Mouse (Mus musculus) liver, embryonic 15.5 days (tissue): Measurements from ENCODE around the gene Actl7b. TPM values are rescaled to one million over a fixed set of nuclear protein-coding genes. Genes with fewer than 3 reads are reported as not detected.

Source experiments
- ATAC-seq: fragments of 200-750 bp; cut with Nextera tagmentation; 2 replicates; pipeline ENCODE4 v1.8.0; 2017; ENCODE audit warnings: moderate number of reproducible peaks, mild to moderate bottlenecking, moderate library complexity; ENCODE audit not compliant: insufficient read depth
- H3K27ac ChIP-seq: fragments of 300-500 bp; sonication (generic); replicated peaks from 2 replicates; pipeline ENCODE4 v1.5.1; 2015; ENCODE audit warnings: mild to moderate bottlenecking, inconsistent platforms
- H3K27me3 ChIP-seq: fragments of 300-500 bp; sonication (generic); 2 replicates; pipeline ENCODE4 v1.6.1; 2015; ENCODE audit warnings: mild to moderate bottlenecking, inconsistent platforms
- H3K36me3 ChIP-seq: fragments of 300-500 bp; sonication (generic); replicated peaks from 2 replicates; pipeline ENCODE4 v1.6.1; 2015; ENCODE audit warnings: moderate library complexity, mild to moderate bottlenecking, inconsistent platforms
- H3K4me1 ChIP-seq: fragments of 300-500 bp; sonication (generic); replicated peaks from 2 replicates; pipeline ENCODE4 v1.6.1; 2015; ENCODE audit warnings: inconsistent platforms
- H3K4me2 ChIP-seq: fragments of 300-500 bp; sonication (generic); 2 replicates; pipeline ENCODE4 v1.6.1; 2015; ENCODE audit warnings: moderate library complexity, mild to moderate bottlenecking, inconsistent platforms
- H3K4me3 ChIP-seq: fragments of 300-500 bp; sonication (generic); replicated peaks from 2 replicates; pipeline ENCODE4 v1.5.1; 2015; ENCODE audit warnings: mild to moderate bottlenecking, inconsistent platforms
- H3K9ac ChIP-seq: fragments of 300-500 bp; sonication (generic); 2 replicates; pipeline ENCODE4 v1.6.1; 2015; ENCODE audit warnings: moderate library complexity, mild to moderate bottlenecking, inconsistent platforms
- H3K9me3 ChIP-seq: fragments of 300-500 bp; sonication (generic); replicated peaks from 2 replicates; pipeline ENCODE4 v1.6.1; 2016; ENCODE audit warnings: inconsistent platforms
- WGBS: fragments of 180-500 bp; shearing (Covaris S2); methylation state at CpG from one replicate; pipeline ENCODE4 v1.1.7; 2015; ENCODE audit warnings: mixed read lengths; ENCODE audit not compliant: insufficient replicate concordance; 5-methylcytosine and 5-hydroxymethylcytosine counted together
- polyA plus RNA-seq: library from polyadenylated mRNA; unstranded; fragments of >200 nt; fragmentation: Nextera tagmentation; extraction: Ambion mirVana; gene quantifications from 2 replicates; pipeline ENCODE4 v1.2.1, GENCODE M21; 2015

Actl7b gene
- not detected in 2 replicates for polyA plus RNA-seq

DNA sequence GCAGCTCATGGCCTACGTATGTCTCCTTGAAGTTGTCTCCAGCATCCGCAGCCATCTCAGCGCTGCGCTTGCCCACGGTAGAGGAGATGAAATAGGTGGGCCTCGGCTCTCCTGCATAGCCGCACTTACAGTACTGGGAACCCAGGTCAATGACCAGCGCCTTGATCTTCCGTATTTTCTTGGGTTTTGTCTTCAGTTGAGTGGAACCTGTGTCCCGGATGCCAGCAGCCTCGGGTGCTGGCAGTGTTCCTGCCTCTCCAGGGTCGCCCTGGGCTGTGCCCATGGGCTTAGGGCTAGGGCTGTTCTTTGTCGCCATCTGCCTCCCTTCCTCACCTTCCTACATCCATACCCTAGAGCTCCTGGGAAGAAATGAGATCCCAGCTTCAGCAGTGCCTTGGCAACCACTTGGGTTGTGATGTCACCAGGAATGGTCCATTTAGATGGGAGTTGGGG lies at the start of gene Actl7b:
Actl7b (minus strand) TSS at position 403 of the 453 bp plus-strand sequence.
- H3K4me1 ChIP-seq: no peaks in the 10 kb centered on the region
- no peak for ATAC-seq
- H3K4me2 ChIP-seq: no peak within 1 kb of the TSS
- H3K27ac ChIP-seq: no peak within 1 kb of the TSS
- no peaks in the 10 kb centered on the region for H3K36me3 ChIP-seq
- H3K9ac ChIP-seq: no peak within 1 kb of the TSS
- H3K4me3 ChIP-seq: no peak within 1 kb of the TSS
- H3K27me3 ChIP-seq: no peaks in the 10 kb centered on the region
- 76% methylated on average over 13 of the region's 13 CpGs for WGBS
- no peaks in the 10 kb centered on the region for H3K9me3 ChIP-seq

- Histone ChIP-seq H3K36me3 (peaks cover 89% of the 10 kb centered on the region), H3K4me3 (no peak overlapping the region), H3K27me3 (no peaks in the 10 kb centered on the region), H3K27ac (no peak overlapping the region), H3K9ac (no peak overlapping the region), H3K4me1 (no peaks in the 10 kb centered on the region), H3K9me3 (no peaks in the 10 kb centered on the region), H3K4me2 (no peak overlapping the region)
- WGBS: 47% methylated on average over 1 of the region's 1 CpGs
- ATAC-seq: no peak
Measured at GRCm38 (mm10) chr4:56771065-56771464, 29.8 kb upstream of the Actl7b start.

GRCm38 (mm10) chr4:56768913-56769312 lies 27.7 kb upstream of the Actl7b start:
- WGBS: 73% methylated on average over 7 of the region's 7 CpGs
- no peaks in the 10 kb centered on the region for H3K4me1 ChIP-seq
- H3K4me2 ChIP-seq: no peak overlapping the region
- no peak overlapping the region for H3K4me3 ChIP-seq
- no peak overlapping the region for H3K9ac ChIP-seq
- no peak overlapping the region for H3K27ac ChIP-seq
- H3K9me3 ChIP-seq: no peaks in the 10 kb centered on the region
- ATAC-seq: no peak
- peaks cover 93% of the 10 kb centered on the region for H3K36me3 ChIP-seq
- H3K27me3 ChIP-seq: no peaks in the 10 kb centered on the region

DNA sequence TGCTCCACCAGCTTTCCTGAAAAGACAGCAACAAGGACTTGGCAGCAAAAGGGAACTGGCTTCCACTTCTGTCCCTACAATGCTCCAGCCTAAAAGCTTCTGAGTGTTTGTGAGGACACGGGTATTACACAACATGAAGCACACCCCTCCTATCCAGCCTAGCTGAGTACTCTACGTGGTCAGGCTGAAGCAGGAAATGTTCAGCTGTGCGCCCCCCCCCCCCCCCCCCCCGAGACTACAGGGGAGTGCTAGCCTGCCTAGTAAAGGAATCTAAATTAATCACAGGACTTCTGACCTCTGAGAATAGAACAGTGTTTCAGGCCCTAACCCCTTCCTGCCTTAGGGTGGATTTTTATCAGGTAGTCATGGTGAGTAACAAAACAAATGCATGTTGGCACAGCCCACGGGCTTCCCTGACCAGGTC lies 26.6 kb upstream of the Actl7b start:
- ATAC-seq: no peak
- Histone ChIP-seq H3K27ac (no peak overlapping the region), H3K9ac (no peak overlapping the region), H3K4me3 (no peak overlapping the region), H3K4me2 (no peak overlapping the region), H3K9me3 (no peaks in the 10 kb centered on the region), H3K36me3 (peaks cover 88% of the 10 kb centered on the region), H3K27me3 (no peaks in the 10 kb centered on the region), H3K4me1 (no peaks in the 10 kb centered on the region)
- WGBS: 45% methylated on average over 5 of the region's 5 CpGs

DNA sequence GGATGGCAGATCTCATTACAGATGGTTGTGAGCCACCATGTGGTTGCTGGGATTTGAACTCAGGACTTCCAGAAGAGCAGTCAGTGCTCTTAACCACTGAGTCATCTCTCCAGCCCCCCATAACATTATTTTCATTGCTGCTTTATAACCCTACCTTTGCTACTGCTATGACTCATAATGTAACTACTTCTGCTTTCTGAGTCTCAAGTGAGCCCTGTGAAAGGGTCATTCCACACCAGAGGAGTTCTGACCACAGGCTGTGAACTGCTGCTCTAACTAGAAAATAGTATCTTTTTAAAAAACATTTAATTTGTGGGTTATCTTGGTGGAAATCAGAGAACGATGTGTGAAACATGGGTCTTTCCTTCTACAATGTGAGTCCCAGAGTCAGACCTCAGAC lies 16.4 kb upstream of the Actl7b start:
- no peak overlapping the region for H3K4me3 ChIP-seq
- H3K4me1 ChIP-seq: no peaks in the 10 kb centered on the region
- H3K36me3 ChIP-seq: peaks cover 84% of the 10 kb centered on the region
- ATAC-seq: 0 out of 2 replicates have a peak, but pooled peaks have one; percentile 44
- no peaks in the 10 kb centered on the region for H3K9me3 ChIP-seq
- no peak overlapping the region for H3K9ac ChIP-seq
- no peak overlapping the region for H3K4me2 ChIP-seq
- no peaks in the 10 kb centered on the region for H3K27me3 ChIP-seq
- no peak overlapping the region for H3K27ac ChIP-seq
- 60% methylated on average over 1 of the region's 1 CpGs for WGBS

DNA sequence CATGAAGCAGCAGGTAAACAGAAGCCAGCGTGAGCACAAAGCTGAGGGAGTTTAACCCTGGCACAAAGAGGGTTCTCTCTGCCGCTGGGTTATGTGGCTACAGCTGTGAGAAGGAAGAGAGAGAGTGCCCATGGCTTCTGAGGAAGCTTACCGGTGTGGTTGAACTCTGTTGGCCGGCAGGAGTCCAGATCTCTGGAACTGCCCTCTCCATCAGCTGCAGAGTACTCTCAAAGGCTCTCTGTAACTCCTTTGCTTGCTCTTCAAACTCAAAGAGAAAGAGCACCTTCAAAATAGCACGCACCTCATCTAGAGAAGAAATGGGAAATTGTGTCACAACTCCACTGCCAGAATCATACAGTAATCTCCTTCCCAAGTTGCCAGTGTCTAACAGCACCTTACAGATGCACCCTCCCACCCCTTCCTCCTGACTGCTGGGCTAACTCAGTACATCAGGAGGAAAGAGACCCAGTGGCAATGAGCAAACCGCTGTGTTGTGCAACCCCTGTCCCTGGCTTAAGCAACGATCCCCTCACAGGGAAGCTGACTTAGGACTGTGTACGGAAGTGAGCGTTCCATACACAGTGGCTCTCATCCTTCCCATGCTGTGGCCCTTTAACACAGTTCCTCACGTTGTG lies 15.8 kb upstream of the Actl7b start:
- Histone ChIP-seq H3K4me2 (no peak overlapping the region), H3K4me3 (no peak overlapping the region), H3K9me3 (no peaks in the 10 kb centered on the region), H3K27me3 (no peaks in the 10 kb centered on the region), H3K27ac (0 out of 2 replicates have a peak overlapping the region, but pooled peaks have one; percentile 9), H3K4me1 (no peaks in the 10 kb centered on the region), H3K36me3 (peaks cover 80% of the 10 kb centered on the region), H3K9ac (no peak overlapping the region)
- WGBS: 73% methylated on average over 10 of the region's 10 CpGs
- peak; percentile 71 for ATAC-seq

DNA sequence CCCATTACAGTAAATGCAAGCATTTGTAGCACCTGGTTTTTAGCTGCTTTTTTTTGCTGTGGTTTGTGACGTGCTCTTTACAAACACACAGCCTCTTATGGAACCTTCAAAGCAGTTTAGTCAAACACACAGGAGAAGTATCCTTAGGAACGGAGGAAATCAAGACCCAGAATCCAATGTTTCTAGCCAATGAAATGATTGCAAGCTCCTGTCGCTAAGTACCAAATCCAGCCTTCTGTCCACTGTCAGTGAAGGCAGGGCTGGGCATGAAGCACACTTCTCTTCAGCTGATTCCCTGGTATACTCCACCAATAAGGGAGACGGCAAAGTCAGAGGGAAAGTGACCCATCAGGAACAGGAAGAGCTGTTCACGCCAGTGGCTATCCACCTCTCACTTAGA lies 14.8 kb upstream of the Actl7b start:
- WGBS: 75% methylated on average over 5 of the region's 5 CpGs
- H3K9me3 ChIP-seq: no peaks in the 10 kb centered on the region
- H3K4me1 ChIP-seq: no peaks in the 10 kb centered on the region
- H3K36me3 ChIP-seq: peaks cover 83% of the 10 kb centered on the region
- H3K4me3 ChIP-seq: no peak overlapping the region
- H3K27me3 ChIP-seq: no peaks in the 10 kb centered on the region
- H3K9ac ChIP-seq: no peak overlapping the region
- H3K27ac ChIP-seq: no peak overlapping the region
- ATAC-seq: no peak
- no peak overlapping the region; the same call in 1 of the 2 replicates for H3K4me2 ChIP-seq

GRCm38 (mm10) chr4:56747456-56747855 lies 6.2 kb upstream of the Actl7b start:
- Histone ChIP-seq H3K27ac (no peak overlapping the region), H3K4me3 (no peak overlapping the region), H3K9ac (no peak overlapping the region), H3K27me3 (no peaks in the 10 kb centered on the region), H3K4me2 (no peak overlapping the region), H3K36me3 (peaks cover 32% of the 10 kb centered on the region), H3K4me1 (no peaks in the 10 kb centered on the region), H3K9me3 (no peaks in the 10 kb centered on the region)
- no peak for ATAC-seq
- WGBS: 87% methylated on average over 9 of the region's 9 CpGs

- Histone ChIP-seq H3K27ac (no peak overlapping the region), H3K9me3 (no peaks in the 10 kb centered on the region), H3K4me1 (no peaks in the 10 kb centered on the region), H3K4me2 (no peak overlapping the region), H3K36me3 (peaks cover 23% of the 10 kb centered on the region), H3K9ac (no peak overlapping the region), H3K4me3 (no peak overlapping the region), H3K27me3 (no peaks in the 10 kb centered on the region)
- ATAC-seq: no peak
- 80% methylated on average over 2 of the region's 2 CpGs for WGBS
Measured at GRCm38 (mm10) chr4:56746345-56746744, 5.1 kb upstream of the Actl7b start.

- H3K4me2 ChIP-seq: no peak within 1 kb of the TSS
- no peak for ATAC-seq
- H3K27ac ChIP-seq: no peak within 1 kb of the TSS
- H3K4me3 ChIP-seq: no peak within 1 kb of the TSS
- no peaks in the 10 kb centered on the region for H3K9me3 ChIP-seq
- H3K9ac ChIP-seq: no peak within 1 kb of the TSS
- H3K4me1 ChIP-seq: no peaks in the 10 kb centered on the region
- H3K27me3 ChIP-seq: no peaks in the 10 kb centered on the region
- 81% methylated on average over 21 of the region's 21 CpGs for WGBS
- peaks cover 6% of the 10 kb centered on the region for H3K36me3 ChIP-seq
Measured at GRCm38 (mm10) chr4:56743363-56744195, 2.3 kb upstream of the Actl7b start, which contains the start of gene Actl7a. TSS of gene Actl7a (plus strand) at chr4:56743413.

- ATAC-seq: no peak
- WGBS: 69% methylated on average over 4 of the region's 4 CpGs
- H3K27ac ChIP-seq: no peak overlapping the region
- H3K9ac ChIP-seq: no peak overlapping the region
- no peaks in the 10 kb centered on the region for H3K27me3 ChIP-seq
- H3K4me2 ChIP-seq: no peak overlapping the region
- H3K4me3 ChIP-seq: no peak overlapping the region
- H3K4me1 ChIP-seq: no peaks in the 10 kb centered on the region
- H3K36me3 ChIP-seq: 0 out of 2 replicates have a peak, but pooled peaks cover 4% of the 10 kb centered on the region
- no peaks in the 10 kb centered on the region for H3K9me3 ChIP-seq
Measured at GRCm38 (mm10) chr4:56742698-56743097, 1.5 kb upstream of the Actl7b start.
